Mouse (Mus musculus): Measurements from ENCODE around the gene Psg17. TPM values are rescaled to one million over a fixed set of nuclear protein-coding genes. Genes with fewer than 3 reads are reported as not detected.

Psg17 gene
- total and polyA plus RNA-seq, 2 experiments: not detected

DNA sequence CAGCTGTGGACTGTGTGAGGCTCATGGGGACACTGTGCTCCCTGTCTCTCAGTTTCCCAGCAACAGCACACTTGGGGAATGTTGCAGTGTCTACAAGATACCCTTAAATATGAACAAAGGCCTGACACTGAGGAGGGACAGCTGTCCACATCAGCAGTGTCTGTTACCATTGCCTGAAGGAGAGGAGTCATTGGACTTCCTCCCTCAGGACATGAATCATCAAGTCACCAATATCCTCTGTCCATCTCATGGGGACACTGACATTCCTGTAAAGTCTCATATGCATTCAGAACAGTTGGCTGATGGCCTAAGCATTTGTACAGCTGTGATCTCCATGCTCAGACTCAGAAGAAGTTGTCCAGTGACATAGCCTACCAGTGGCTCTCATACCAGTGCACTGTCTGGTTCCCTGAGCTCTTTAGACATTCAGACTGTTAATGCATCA is 42.0 kb downstream of the Psg17 start:
- Histone ChIP-seq H3K4me1 (ENCODE audit: control insufficient read depth, insufficient read depth, low read length) (no peaks in the 10 kb centered on the region), H3K27ac (replicated peaks; ENCODE audit: insufficient read depth, low read depth, low read length) (no peak overlapping the region), H3K79me2 (ENCODE audit: control insufficient read depth, insufficient read depth, low read length) (no peaks in the 10 kb centered on the region), H3K27me3 (ENCODE audit: control insufficient read depth, insufficient read depth, low read length) (no peaks in the 10 kb centered on the region), H3K36me3 (ENCODE audit: control insufficient read depth, insufficient read depth, low read length) (no peaks in the 10 kb centered on the region), H3K9ac (ENCODE audit: low read depth, low read length) (no peak overlapping the region), H3K4me3 (ENCODE audit: insufficient read depth, low read depth, low read length) (no peak overlapping the region)
- TF ChIP-seq CTCF (IDR thresholded peaks at IDR 0.05; ENCODE audit: low read depth, low read length) (no peak), POLR2A (IDR thresholded peaks at IDR 0.05; ENCODE audit: extremely low read depth, insufficient read depth, low read length) (no peak)
- no peak for DNase-seq (ENCODE audit: extremely low read depth, low read depth, low spot score)

Other genes starting within 250 kb of the Psg17 start
- not detected in 2 replicates for gene Psg23, start 205.1 kb downstream of the Psg17 start, total RNA-seq (2014; rRNA removed)
- not detected in 2 replicates for gene Psg23, start 205.1 kb downstream of the Psg17 start, polyA plus RNA-seq (2012; rRNA removed)
- gene Psg21, start 164.9 kb downstream of the Psg17 start, total RNA-seq (2014; rRNA removed): not detected in 2 replicates
- gene Psg21, start 164.9 kb downstream of the Psg17 start, polyA plus RNA-seq (2012; rRNA removed): not detected in 2 replicates
- not detected in 2 replicates for gene Psg20, start 135.4 kb downstream of the Psg17 start, total RNA-seq (2014; rRNA removed)
- not detected in 2 replicates for gene Psg20, start 135.4 kb downstream of the Psg17 start, polyA plus RNA-seq (2012; rRNA removed)
- not detected in 2 replicates for gene Psg22, start 103.5 kb downstream of the Psg17 start, total RNA-seq (2014; rRNA removed)
- 0.04 TPM in 1 of 2 replicates, not detected in the other for gene Psg22, start 103.5 kb downstream of the Psg17 start, polyA plus RNA-seq (2012; rRNA removed)
- not detected in 2 replicates for gene Psg19, start 23.1 kb downstream of the Psg17 start, total RNA-seq (2014; rRNA removed)
- gene Psg19, start 23.1 kb downstream of the Psg17 start, polyA plus RNA-seq (2012; rRNA removed): not detected in 2 replicates
- gene Mill2, start 18.4 kb upstream of the Psg17 start, total RNA-seq (2014; rRNA removed): 0.83 and 1.1 TPM in 2 replicates
- 0.37 and 0.50 TPM in 2 replicates for gene Mill2, start 18.4 kb upstream of the Psg17 start, polyA plus RNA-seq (2012; rRNA removed)
- 0.18 and 0.27 TPM in 2 replicates for gene Pglyrp1, start 49.7 kb upstream of the Psg17 start, total RNA-seq (2014; rRNA removed)
- gene Pglyrp1, start 49.7 kb upstream of the Psg17 start, polyA plus RNA-seq (2012; rRNA removed): 1.7 and 2.0 TPM in 2 replicates
- 5.6 and 7.7 TPM in 2 replicates for gene Ccdc61, start 88.8 kb upstream of the Psg17 start, total RNA-seq (2014; rRNA removed)
- gene Ccdc61, start 88.8 kb upstream of the Psg17 start, polyA plus RNA-seq (2012; rRNA removed): 9.7 and 12.0 TPM in 2 replicates
- gene Nova2, start 104.3 kb upstream of the Psg17 start, total RNA-seq (2014; rRNA removed): 0.09 and 0.27 TPM in 2 replicates
- 0.16 and 0.24 TPM in 2 replicates for gene Nova2, start 104.3 kb upstream of the Psg17 start, polyA plus RNA-seq (2012; rRNA removed)
- gene Nanos2, start 165.8 kb upstream of the Psg17 start, total RNA-seq (2014; rRNA removed): not detected in 2 replicates
- gene Nanos2, start 165.8 kb upstream of the Psg17 start, polyA plus RNA-seq (2012; rRNA removed): not detected in 2 replicates
- 0.54 and 0.65 TPM in 2 replicates for gene Mypop, start 169.6 kb upstream of the Psg17 start, total RNA-seq (2014; rRNA removed)
- gene Mypop, start 169.6 kb upstream of the Psg17 start, polyA plus RNA-seq (2012; rRNA removed): 2.7 and 3.1 TPM in 2 replicates
- 4.5 and 7.3 TPM in 2 replicates for gene Irf2bp1, start 182.4 kb upstream of the Psg17 start, total RNA-seq (2014; rRNA removed)
- gene Irf2bp1, start 182.4 kb upstream of the Psg17 start, polyA plus RNA-seq (2012; rRNA removed): 13.2 and 14.6 TPM in 2 replicates
- gene Foxa3, start 201.9 kb upstream of the Psg17 start, total RNA-seq (2014; rRNA removed): 31.2 and 60.1 TPM in 2 replicates
- 47.4 and 54.1 TPM in 2 replicates for gene Foxa3, start 201.9 kb upstream of the Psg17 start, polyA plus RNA-seq (2012; rRNA removed)
- 21.5 and 29.5 TPM in 2 replicates for gene Sympk, start 202.8 kb upstream of the Psg17 start, total RNA-seq (2014; rRNA removed)
- gene Sympk, start 202.8 kb upstream of the Psg17 start, polyA plus RNA-seq (2012; rRNA removed): 37.3 and 46.9 TPM in 2 replicates
- gene Rsph6a, start 233.1 kb upstream of the Psg17 start, total RNA-seq (2014; rRNA removed): not detected in 2 replicates
- gene Rsph6a, start 233.1 kb upstream of the Psg17 start, polyA plus RNA-seq (2012; rRNA removed): not detected in 2 replicates